Mouse (Mus musculus) myocyte (in vitro differentiated cells): ENCODE data around the gene Acer3. TPM values are rescaled to one million over a fixed set of nuclear protein-coding genes. Genes with fewer than 3 reads are reported as not detected.

Experiments
- H3K27me3 ChIP-seq: one replicate; pipeline ENCODE4 v1.6.1; 2011; ENCODE audit not compliant: control insufficient read depth, insufficient read depth, insufficient read length
- H3K36me3 ChIP-seq: one replicate; pipeline ENCODE4 v1.6.1; 2011; ENCODE audit not compliant: control insufficient read depth, insufficient read depth
- H3K4me2 ChIP-seq: one replicate; pipeline ENCODE4 v1.6.1; 2011; ENCODE audit warnings: low read depth, control low read depth
- H3K4me3 ChIP-seq: one replicate; pipeline ENCODE4 v1.5.1; 2011; ENCODE audit warnings: mild to moderate bottlenecking, control low read depth, moderate library complexity
- H3K79me2 ChIP-seq: one replicate; pipeline ENCODE4 v1.6.1; 2011; ENCODE audit not compliant: control insufficient read depth, insufficient read depth
- H3ac ChIP-seq: one replicate; pipeline ENCODE4 v1.6.1; 2011; ENCODE audit not compliant: control insufficient read depth, insufficient read length
- CEBPB ChIP-seq: IDR thresholded peaks from 2 replicates; pipeline ENCODE4 v1.6.1; 2011; ENCODE audit warnings: mild to moderate bottlenecking, moderate library complexity; ENCODE audit not compliant: poor library complexity, insufficient read depth, severe bottlenecking
- E2F4 ChIP-seq: IDR thresholded peaks from one replicate; pipeline ENCODE4 v1.6.1; 2011; ENCODE audit warnings: mild to moderate bottlenecking, control low read depth, moderate library complexity; ENCODE audit not compliant: insufficient read depth
- MAX ChIP-seq: IDR thresholded peaks from one replicate; pipeline ENCODE4 v1.6.1; 2011; ENCODE audit warnings: low read depth, mild to moderate bottlenecking, control low read depth
- MYOD1 ChIP-seq, 3 experiments: IDR thresholded peaks; one replicate each; pipeline ENCODE4 v1.6.1; 2011; ENCODE audit warnings: control low read depth in 2 of 3, low read depth in 2 of 3, mild to moderate bottlenecking in 2 of 3, moderate library complexity in 1 of 3; ENCODE audit not compliant: insufficient read length in 2 of 3, control insufficient read depth in 1 of 3
- MYOG ChIP-seq, 3 experiments: IDR thresholded peaks; one replicate each; pipeline ENCODE4 v1.6.1; 2011; ENCODE audit warnings: control low read depth in 2 of 3, low read depth in 2 of 3, mild to moderate bottlenecking in 2 of 3; ENCODE audit not compliant: insufficient read length in 2 of 3, control insufficient read depth in 1 of 3, insufficient read depth in 1 of 3
- POLR2A ChIP-seq: IDR thresholded peaks from one replicate; pipeline ENCODE4 v1.6.1; 2011; ENCODE audit warnings: low read depth, mild to moderate bottlenecking, control low read depth, moderate library complexity; ENCODE audit not compliant: insufficient read length
- POLR2AphosphoS2 ChIP-seq: IDR thresholded peaks from one replicate; pipeline ENCODE4 v1.6.1; 2011; ENCODE audit warnings: low read depth, control low read depth; ENCODE audit not compliant: insufficient read length
- REST ChIP-seq: IDR thresholded peaks from one replicate; pipeline ENCODE4 v1.6.1; 2011; ENCODE audit warnings: mild to moderate bottlenecking, control low read depth, moderate library complexity; ENCODE audit not compliant: insufficient read depth, insufficient read length
- SRF ChIP-seq: IDR thresholded peaks from one replicate; pipeline ENCODE4 v1.6.1; 2011; ENCODE audit warnings: low read depth; ENCODE audit not compliant: control insufficient read depth, insufficient read length
- TCF12 ChIP-seq: IDR thresholded peaks from one replicate; pipeline ENCODE4 v1.6.1; 2011; ENCODE audit warnings: mild to moderate bottlenecking, control low read depth; ENCODE audit not compliant: poor library complexity, insufficient read depth, severe bottlenecking
- TCF3 ChIP-seq: IDR thresholded peaks from one replicate; pipeline ENCODE4 v1.6.1; 2011; ENCODE audit warnings: low read depth, control low read depth; ENCODE audit not compliant: insufficient read length
- USF1 ChIP-seq: IDR thresholded peaks from one replicate; pipeline ENCODE4 v1.6.1; 2011; ENCODE audit warnings: low read depth, mild to moderate bottlenecking, control low read depth, moderate library complexity
- polyA plus RNA-seq: library from polyadenylated mRNA; unstranded; fragments of >200 nt; fragmentation: generic; extraction: Trizol; gene quantifications from one replicate; pipeline ENCODE4 v1.2.1, GENCODE M21; 2012; ENCODE audit warnings: missing spikeins

Gene Acer3
- polyA plus RNA-seq, 1 experiment, result 9.1 TPM

GRCm38 (mm10) chr7:98353616-98354015 lies 32.6 kb upstream of the Acer3 start:
- peaks cover 10% of the 10 kb centered on the region for H3K79me2 ChIP-seq
- no peak overlapping the region for H3K4me2 ChIP-seq
- H3K36me3 ChIP-seq, result no peaks in the 10 kb centered on the region
- TF ChIP-seq SRF (no peak), TCF3 (no peak), CEBPB (no peak), REST (no peak), MYOD1 (IDR thresholded peaks at IDR 0.05; ENCODE audit: control insufficient read depth in 1 of 3, insufficient read length in 2 of 3, low read depth in 2 of 3) (no peak), POLR2AphosphoS2 (no peak), MAX (no peak), TCF12 (no peak), USF1 (no peak), POLR2A (no peak), MYOG (IDR thresholded peaks at IDR 0.05; ENCODE audit: control insufficient read depth in 1 of 3, insufficient read depth in 1 of 3, insufficient read length in 2 of 3, low read depth in 2 of 3) (no peak), E2F4 (no peak)
- H3K4me3 ChIP-seq, result no peak overlapping the region
- no peak overlapping the region for H3ac ChIP-seq
- H3K27me3 ChIP-seq, result no peaks in the 10 kb centered on the region

GRCm38 (mm10) chr7:98351523-98351922 lies 30.5 kb upstream of the Acer3 start:
- no peaks in the 10 kb centered on the region for H3K36me3 ChIP-seq
- H3K79me2 ChIP-seq, result no peaks in the 10 kb centered on the region
- H3K4me2 ChIP-seq, result no peak overlapping the region
- no peaks in the 10 kb centered on the region for H3K27me3 ChIP-seq
- TF ChIP-seq TCF3 (no peak), MAX (no peak), SRF (no peak), POLR2AphosphoS2 (no peak), MYOD1 (IDR thresholded peaks at IDR 0.05; ENCODE audit: control insufficient read depth in 1 of 3, insufficient read length in 2 of 3, low read depth in 2 of 3) (no peak), REST (no peak), USF1 (no peak), E2F4 (no peak), TCF12 (no peak), MYOG (IDR thresholded peaks at IDR 0.05; ENCODE audit: control insufficient read depth in 1 of 3, insufficient read depth in 1 of 3, insufficient read length in 2 of 3, low read depth in 2 of 3) (no peak), POLR2A (no peak), CEBPB (no peak)
- H3ac ChIP-seq, result no peak overlapping the region
- H3K4me3 ChIP-seq, result no peak overlapping the region

- no peaks in the 10 kb centered on the region for H3K79me2 ChIP-seq
- H3K4me2 ChIP-seq, result no peak overlapping the region
- no peak overlapping the region for H3K4me3 ChIP-seq
- no peaks in the 10 kb centered on the region for H3K36me3 ChIP-seq
- H3K27me3 ChIP-seq, result no peaks in the 10 kb centered on the region
- no peak overlapping the region for H3ac ChIP-seq
- TF ChIP-seq USF1, result no peak
Observed at GRCm38 (mm10) chr7:98349821-98350220, 28.8 kb upstream of the Acer3 start.

- Histone ChIP-seq H3K79me2 (no peaks in the 10 kb centered on the region), H3K4me2 (no peak overlapping the region), H3K27me3 (no peaks in the 10 kb centered on the region), H3ac (no peak overlapping the region), H3K36me3 (no peaks in the 10 kb centered on the region), H3K4me3 (no peak overlapping the region)
- no peak for TF ChIP-seq TCF12
- TF ChIP-seq E2F4, result no peak
- no peak for TF ChIP-seq MYOG (IDR thresholded peaks at IDR 0.05; ENCODE audit: control insufficient read depth in 1 of 3, insufficient read depth in 1 of 3, insufficient read length in 2 of 3, low read depth in 2 of 3)
- peak; percentile 63 for TF ChIP-seq POLR2AphosphoS2
- no peak for TF ChIP-seq TCF3
Observed at GRCm38 (mm10) chr7:98349096-98349495, 28.1 kb upstream of the Acer3 start.

GRCm38 (mm10) chr7:98348043-98348442 lies 27.0 kb upstream of the Acer3 start:
- no peak overlapping the region for H3K4me3 ChIP-seq
- H3ac ChIP-seq, result no peak overlapping the region
- no peaks in the 10 kb centered on the region for H3K79me2 ChIP-seq
- no peaks in the 10 kb centered on the region for H3K36me3 ChIP-seq
- no peak overlapping the region for H3K4me2 ChIP-seq
- H3K27me3 ChIP-seq, result no peaks in the 10 kb centered on the region
- TF ChIP-seq E2F4, result no peak
- TF ChIP-seq CEBPB, result no peak
- TF ChIP-seq POLR2AphosphoS2, result no peak
- TF ChIP-seq MYOD1 (IDR thresholded peaks at IDR 0.05; ENCODE audit: control insufficient read depth in 1 of 3, insufficient read length in 2 of 3, low read depth in 2 of 3), result no peak
- TF ChIP-seq TCF3, result no peak
- no peak for TF ChIP-seq USF1
- TF ChIP-seq MAX, result no peak
- TF ChIP-seq MYOG (IDR thresholded peaks at IDR 0.05; ENCODE audit: control insufficient read depth in 1 of 3, insufficient read depth in 1 of 3, insufficient read length in 2 of 3, low read depth in 2 of 3), result no peak
- no peak for TF ChIP-seq POLR2A
- no peak for TF ChIP-seq REST
- TF ChIP-seq SRF, result no peak
- TF ChIP-seq TCF12, result no peak
